Mouse (Mus musculus): ENCODE data around the gene Itga2.

The Itga2 gene

GRCm38 (mm10) chr13:114825377-114825855 is 106.5 kb downstream of the Itga2 start:
- DNase-seq (ENCODE audit: low spot score in 2 of 2) = no peak

- no peak for DNase-seq (ENCODE audit: low spot score in 2 of 2)
Observed at GRCm38 (mm10) chr13:114822871-114823270, 109.0 kb downstream of the Itga2 start.

GRCm38 (mm10) chr13:114818513-114818912 is 113.4 kb downstream of the Itga2 start:
- no peak for DNase-seq (ENCODE audit: low spot score in 2 of 2)

- peak; percentile 88 to 95 for DNase-seq (ENCODE audit: low spot score in 2 of 2)
Observed at GRCm38 (mm10) chr13:114817751-114818360, 114.0 kb downstream of the Itga2 start, which contains the start of gene Mocs2. Gene Mocs2 (plus strand): TSS chr13:114818236.

GRCm38 (mm10) chr13:114809624-114810210 is 122.2 kb downstream of the Itga2 start:
- no peak for DNase-seq (ENCODE audit: low spot score in 2 of 2)

DNA sequence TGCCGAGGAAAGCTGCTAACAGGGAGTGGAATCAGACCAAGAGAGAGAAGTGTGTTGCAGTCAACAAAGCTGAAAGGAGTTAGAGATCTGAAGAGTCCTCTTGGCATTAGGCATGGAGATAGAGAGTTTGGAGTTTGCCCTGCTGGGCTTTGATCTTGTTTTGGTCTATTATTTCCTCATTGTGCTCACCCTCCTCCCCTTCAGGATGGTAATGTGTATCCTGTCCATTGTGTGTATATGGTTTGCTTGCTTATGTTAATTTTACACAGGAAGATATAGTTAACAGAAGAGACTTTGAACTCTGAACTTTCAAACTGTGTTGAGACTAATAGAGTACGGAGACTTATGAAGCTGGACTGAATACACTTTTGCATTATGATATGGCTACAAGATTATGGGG is 128.9 kb downstream of the Itga2 start:
- DNase-seq (ENCODE audit: low spot score in 2 of 2) = no peak

- no peak for DNase-seq (ENCODE audit: low spot score in 2 of 2)
Observed at GRCm38 (mm10) chr13:114801857-114802256, 130.0 kb downstream of the Itga2 start.

- peak in 1 of 2 experiments; percentile 65 for DNase-seq (ENCODE audit: low spot score in 2 of 2)
Observed at GRCm38 (mm10) chr13:114793250-114794030, 138.5 kb downstream of the Itga2 start.

- no peak for DNase-seq (ENCODE audit: low spot score in 2 of 2)
Observed at GRCm38 (mm10) chr13:114791511-114791910, 140.4 kb downstream of the Itga2 start.
